Mouse (Mus musculus) megakaryocyte, adult 5-6 weeks (primary cell): ENCODE measurements around the gene Sephs1. TPM values are rescaled to one million over a fixed set of nuclear protein-coding genes. Genes with fewer than 3 reads are reported as not detected.
"Not testable (repeated sequence)": the region's sequence is repeated elsewhere in the genome, so short reads cannot be mapped to it uniquely, and the experiment has no call there.

ENCODE experiments used
- ATAC-seq: 2 replicates; pipeline ENCODE4 v1.8.0; 2016; ENCODE audit warnings: mild to moderate bottlenecking, inconsistent platforms; ENCODE audit not compliant: poor library complexity, severe bottlenecking
- total RNA-seq, 2 experiments: library from RNA; stranded (forward) in 1 of 2; stranded (reverse) in 1 of 2; fragments of 153-499, 151-499 nt in 1 of 2; fragments of 221-1000, 200-1000 nt in 1 of 2; gene quantifications; 2 replicates each; pipeline versions ENCODE4 v1.2.3 to v1.2.4; 2015 to 2017

Sephs1 gene
- total RNA-seq, 2 experiments from 2014 or later = 25.3 to 31.8 TPM

DNA sequence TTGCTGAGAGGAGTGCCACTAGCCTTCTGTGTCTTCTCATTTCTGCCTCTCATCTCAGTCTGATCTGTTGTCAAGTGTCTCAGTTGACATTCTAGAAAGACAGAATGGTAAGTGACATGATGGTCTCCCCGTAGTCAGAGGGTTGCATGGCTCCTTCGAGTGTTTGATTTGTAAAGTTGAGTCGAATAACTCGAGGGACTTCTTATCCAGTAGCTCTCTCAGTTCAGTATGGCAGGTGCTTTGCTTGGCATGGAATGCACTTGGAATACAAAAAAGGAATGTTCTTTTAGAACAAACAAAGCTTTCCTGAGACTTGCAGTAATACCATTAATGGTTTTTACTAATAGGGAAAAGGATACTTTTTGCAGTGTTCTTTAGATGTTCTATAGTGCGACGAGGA, 25.8 kb downstream of the Sephs1 start:
- ATAC-seq = no peak

DNA sequence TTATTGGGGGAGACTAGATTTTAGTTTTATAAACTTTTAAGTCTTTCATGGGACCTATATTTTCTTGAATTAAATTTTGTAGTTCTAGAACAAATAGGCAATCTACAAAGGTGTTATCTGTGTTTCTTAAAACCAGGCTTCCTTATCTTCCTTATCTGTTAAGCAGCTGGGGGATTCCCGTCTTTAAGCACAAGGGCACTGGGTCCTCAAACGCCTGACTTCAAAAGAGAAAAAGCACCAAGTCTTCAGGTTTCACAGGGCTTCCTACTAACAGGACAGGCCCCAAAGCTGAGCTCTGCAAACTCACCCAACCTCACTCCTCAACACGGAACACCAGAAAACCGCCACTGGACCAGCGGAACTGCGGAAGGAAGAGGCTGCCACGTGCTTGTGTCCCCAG, 26.6 kb downstream of the Sephs1 start:
- no peak for ATAC-seq

DNA sequence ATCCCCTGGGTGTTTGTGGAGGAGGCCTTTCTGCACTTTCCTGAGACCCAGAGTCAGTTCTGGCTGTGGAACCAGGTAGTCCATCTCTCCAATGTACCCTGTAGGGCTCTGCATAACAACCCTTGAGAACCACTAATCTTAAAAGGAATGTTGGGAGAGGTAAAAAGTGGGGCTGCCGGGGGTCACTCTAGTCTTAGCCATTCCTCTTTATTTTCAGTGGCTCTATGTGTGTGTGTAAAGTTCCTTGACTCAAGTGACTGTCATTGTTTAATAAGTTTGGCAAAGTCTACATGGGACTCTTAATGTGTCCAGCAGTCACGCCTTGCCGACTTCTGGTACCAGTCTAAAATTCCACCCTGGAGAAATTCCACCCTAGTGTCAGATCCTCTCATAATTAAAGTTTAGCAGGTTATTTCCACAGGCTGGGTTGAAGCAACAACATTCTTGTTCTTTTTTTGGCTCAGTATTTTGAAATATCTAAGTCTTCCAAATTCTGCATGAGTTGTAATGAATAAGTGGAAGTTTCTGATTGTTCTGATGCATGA, 27.5 kb downstream of the Sephs1 start:
- ATAC-seq = no peak

DNA sequence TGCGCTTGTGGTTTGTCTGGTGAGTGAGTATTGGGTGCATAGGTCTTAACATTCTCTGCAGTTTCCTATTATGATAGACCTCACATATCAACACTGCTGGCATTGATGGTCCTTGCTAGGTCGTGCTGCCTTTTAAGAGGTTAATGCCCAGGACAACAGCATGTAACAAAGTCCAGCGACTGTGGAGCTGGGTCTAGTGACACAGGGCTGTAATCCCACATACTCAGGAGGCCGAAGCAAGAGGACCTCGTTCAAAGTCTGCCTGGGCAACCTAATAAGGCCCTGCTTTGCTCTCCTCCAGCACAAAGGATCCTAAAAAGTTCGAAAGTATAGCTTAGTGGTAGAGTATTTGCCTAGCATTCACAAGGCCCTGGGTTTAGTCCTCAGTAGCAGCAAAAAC, 28.5 kb downstream of the Sephs1 start:
- ATAC-seq = no peak

DNA sequence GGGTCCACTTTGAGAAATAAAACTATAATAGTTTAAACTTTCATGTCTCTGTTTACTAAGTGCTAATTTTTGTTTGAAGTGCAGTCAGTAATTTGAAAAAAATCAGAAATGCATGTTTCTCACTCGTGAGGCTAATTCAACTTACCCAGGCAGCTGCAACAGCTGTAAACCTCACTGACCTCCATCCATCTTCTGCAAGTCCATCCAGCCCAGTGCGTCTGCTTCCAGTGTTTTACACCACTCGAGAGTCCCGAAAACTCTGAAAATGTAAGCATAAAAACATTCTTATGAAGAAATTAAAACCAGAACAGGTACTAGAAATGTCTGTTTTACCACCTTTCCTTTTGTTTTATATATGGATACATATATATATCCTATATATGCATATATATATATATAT, 29.2 kb downstream of the Sephs1 start:
- no peak for ATAC-seq

DNA sequence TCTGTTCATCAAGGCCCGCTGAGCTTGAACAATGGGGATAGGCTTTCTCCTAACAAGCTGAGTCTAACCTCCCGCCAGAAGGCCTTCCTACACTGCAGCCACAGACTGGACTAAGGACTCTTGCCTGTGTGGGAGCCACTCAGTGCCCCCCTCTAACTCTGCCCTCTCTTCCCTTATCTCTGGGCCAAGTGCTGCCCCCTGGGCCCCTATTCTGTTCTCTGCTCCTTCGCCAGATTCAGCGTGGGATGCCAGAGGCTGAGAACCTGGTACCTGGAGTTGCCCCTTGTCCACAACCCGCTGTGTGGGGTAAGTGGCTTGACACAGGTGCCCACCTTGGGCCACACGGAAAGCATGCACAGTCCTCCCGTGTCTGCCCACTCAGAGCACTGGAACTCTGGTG, 32.6 kb downstream of the Sephs1 start:
- ATAC-seq = no peak

DNA sequence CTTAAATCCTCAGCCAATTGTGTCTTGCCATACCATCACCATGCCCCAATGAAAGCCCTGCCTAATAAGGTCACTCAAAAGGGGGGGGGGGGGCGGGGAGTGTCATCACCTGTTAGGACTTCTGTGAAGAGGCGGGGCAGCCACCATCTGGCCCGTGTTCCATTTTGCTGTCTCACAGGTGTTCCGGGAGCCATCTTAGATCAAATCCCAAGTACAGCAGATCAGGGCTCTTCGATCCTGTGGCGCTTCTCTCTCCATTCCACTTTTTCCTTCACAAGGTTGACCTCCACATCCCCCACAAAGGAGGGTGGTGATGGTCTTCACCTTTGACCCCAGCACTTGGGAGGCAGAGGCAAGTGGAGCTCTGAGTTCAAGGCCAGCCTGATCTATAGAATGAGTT, 34.7 kb downstream of the Sephs1 start:
- ATAC-seq = no peak

DNA sequence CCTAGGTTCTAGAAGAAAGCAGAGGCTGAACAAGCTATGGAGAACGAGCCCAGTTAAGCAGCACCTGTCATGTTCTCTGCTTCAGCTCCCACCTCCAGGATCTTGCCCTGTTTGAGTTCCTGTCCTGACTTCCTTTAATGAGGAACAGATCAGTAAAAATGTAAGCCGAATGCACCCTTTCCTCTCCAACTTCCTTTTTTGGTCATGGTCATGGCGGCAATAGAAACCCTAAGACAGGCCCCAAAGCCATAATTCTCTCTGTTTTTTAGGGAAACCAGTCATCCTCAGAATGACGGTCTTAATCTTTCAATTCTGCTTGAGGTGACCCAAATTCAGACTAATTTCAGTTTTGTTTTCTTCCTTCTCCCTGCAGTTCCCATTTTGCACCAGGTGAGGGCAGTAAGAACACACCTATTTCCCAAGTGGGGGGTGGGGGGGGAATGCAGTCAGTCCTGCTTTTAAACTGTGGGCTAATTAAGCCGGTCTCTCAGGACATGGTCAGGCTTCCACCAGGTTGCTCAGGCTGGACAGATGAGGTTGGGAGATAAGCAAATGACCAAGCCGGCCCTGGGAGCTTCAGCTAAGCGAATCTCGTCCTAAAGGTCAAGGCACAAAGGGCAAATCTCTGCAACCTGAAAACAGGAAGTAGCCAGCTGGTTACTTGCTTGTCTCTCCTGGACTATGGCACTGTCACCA, 36.1 kb downstream of the Sephs1 start:
- peak; percentile 64 for ATAC-seq

DNA sequence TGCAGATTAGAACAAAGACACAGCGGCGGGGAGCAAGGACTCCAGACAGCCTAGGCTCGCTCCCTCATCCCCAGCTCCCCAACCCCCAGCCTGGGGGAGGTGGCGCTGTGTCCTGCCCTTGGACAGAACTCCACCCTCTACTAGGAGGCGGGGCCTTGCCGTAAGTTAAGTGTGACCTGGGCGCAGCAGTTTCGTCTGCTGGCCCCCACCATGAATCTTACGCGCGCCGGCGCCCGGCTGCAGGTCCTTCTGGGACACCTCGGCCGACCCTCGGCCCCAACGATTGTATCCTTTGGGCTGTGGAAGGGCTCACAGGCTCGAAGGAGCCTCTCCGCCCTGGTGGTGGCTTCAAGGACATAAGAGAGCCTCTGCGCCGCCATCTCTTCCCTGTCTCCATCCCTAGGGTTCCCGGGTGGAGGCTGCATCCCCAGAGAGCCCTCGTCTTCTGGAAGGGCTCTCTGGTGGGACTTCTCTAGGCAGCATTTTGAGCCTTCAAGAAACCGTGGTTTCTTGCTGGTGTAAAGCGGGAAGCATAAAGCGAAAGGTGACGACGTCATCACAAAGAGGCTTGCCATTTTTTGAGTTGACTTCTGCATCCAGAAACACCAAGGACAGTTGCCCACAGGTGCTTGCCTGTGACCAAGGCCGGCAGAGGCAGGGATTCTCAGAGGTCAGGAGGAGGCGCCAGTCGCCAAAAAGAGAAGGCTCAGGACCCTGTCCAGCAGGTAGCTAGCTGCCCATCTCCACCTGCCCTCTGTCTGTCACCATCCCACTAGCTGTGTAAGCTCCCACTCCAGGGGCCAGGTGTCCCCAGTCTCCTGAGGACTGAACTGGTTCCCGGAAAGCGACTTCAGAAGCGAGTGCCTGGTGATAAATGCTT, 37.7 kb downstream of the Sephs1 start, which contains the start of gene Phyh:
Gene Phyh, plus strand, starts transcription at position 160 of the 880 bp plus-strand sequence.
- peak; percentile 86 for ATAC-seq

DNA sequence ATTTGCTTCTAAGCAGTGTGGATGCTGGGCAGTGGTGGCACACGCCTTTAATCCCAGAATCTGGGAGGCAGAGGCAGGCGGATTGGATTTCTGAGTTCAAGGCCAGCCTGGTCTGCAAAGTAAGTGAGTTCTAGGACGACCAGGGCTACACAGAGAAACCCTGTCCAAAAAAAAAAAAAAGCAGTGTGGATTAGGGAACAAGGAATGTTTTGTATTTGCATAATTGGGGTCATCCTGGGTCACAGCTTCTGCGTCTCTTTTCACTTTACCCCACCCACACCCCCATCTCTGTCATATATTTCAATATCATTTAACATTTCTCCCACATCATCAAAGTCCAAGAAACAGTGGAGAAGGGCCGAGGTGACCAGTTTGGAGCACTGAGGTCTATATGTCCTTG, 39.7 kb downstream of the Sephs1 start:
- ATAC-seq = no peak

DNA sequence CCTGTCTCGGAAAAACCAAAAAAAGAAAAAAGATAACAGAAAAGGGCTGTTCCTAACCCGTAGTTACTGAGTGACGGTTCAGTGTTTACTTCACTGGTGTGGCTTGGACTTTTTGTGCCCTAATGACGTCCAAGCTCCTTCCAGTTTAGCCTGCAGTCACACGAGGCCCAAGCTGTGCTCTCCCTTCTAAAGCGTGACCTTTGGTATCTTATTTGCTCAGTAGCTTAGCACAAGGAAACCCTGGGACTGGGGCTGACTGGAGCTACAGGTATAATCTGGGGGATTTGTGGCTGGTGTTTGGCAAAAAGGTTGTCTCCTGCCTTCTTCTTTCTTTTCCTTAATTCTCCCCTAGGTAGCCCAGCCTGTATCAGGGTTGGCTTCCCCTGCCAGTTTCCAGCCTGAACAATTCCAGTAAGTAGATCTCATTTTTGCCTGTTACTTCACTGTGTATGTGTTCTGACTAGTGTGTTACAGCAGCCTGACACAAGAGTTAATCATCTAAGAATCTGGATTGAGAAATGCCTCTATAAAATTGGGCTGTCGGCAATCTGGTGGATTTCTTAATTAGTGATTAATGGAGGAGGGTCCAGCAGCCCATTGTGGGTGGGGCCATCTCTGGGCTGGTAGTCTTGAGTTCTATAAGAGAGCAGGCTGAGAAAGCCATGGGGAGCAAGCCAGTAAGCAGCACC, 41.3 kb downstream of the Sephs1 start:
- no peak for ATAC-seq

DNA sequence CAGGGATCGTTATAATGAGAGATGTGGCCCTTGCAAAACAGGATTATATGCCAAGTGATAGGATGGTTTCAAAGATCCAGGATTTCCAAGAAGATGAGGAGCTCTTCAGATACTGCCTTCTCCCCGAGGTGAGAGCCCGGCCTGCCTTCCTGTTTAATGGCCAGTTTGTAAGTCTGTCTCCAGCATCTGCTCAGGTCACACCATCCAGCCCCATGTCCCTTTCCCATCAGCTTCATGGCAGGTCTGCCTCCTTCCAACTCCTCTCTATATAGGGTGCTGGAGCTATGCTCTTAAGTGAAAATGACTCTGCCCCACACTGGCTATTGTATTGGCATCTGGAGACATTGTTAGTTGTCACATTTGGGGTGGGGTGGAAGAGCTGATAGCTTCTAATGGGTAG, 46.0 kb downstream of the Sephs1 start:
- ATAC-seq = no peak

DNA sequence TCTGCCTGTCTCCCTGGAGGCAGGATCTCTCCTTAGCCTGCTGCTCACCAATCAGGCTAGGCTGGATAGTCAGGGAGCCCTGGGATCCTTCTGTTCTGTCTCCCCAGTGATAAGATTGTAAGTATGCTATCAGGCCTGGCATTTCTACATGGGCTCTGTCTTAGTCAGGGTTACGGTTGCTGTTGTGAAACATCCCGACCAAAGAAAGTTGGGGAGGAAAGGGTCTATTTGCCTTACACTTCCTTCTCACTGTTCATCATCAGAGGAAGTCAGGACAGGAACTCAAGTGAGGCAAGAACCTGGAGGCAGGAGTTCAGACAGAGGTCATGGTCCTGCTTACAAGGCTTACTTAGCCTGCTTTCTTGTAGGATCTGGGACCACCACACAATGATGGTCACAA, 47.9 kb downstream of the Sephs1 start:
- peak; percentile 93 for ATAC-seq

DNA sequence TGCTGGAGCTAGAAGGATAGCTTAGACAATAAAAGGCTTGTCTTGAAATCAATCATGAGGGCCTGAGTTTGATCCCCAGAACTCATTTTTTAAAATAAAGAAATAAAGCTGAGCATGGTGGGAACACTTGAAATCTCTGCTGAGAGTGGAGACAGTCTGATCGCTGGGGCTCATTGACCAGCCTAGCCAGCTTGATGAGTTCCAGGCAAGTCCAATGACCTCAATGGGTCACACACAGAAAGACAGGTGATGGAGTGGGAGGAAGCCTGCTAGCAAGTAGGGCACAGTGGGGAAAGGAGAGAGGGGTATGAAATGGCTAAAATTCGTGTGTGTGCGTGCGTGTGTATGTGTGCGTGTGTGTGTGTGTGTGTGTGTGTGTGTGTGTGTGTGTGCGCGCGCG, 53.2 kb downstream of the Sephs1 start:
- no peak for ATAC-seq

DNA sequence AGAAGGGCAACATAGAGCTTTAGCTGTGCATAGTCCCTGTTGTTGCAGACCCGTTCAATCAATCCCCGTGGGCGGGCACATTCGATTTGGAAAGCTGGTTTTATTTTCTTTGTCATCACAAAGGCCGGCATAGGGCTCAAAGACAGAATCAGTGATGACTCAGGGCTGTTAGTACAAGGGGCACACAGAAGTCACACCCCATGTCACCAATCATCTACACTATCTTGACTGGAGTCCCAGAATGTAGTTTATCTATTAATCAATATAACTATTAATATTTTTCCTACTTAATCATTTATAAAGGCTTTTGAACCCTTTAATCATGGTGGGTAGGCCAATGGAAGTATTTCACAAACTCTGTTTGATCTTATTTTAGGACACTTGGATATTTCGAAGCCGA, 56.6 kb downstream of the Sephs1 start:
- no peak for ATAC-seq

DNA sequence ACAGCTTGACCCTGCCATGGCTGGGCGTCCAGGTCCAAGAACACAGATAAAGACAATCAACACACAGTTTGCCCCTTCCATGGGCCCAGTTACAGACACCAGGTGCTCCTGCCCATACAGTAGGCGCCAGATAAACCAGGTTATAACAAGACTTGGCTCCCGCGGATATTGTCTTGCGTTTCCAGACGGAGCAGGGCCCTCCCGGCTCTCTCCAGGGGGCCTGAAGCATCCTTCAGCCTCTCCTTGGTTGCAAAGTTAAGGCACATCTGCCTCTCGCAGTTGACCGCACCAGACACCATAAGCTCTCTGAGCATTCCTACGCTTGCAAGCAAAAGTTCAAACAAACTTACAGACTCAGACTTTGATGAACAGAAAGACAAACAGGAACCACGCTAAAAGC, 59.5 kb downstream of the Sephs1 start:
- no peak for ATAC-seq

DNA sequence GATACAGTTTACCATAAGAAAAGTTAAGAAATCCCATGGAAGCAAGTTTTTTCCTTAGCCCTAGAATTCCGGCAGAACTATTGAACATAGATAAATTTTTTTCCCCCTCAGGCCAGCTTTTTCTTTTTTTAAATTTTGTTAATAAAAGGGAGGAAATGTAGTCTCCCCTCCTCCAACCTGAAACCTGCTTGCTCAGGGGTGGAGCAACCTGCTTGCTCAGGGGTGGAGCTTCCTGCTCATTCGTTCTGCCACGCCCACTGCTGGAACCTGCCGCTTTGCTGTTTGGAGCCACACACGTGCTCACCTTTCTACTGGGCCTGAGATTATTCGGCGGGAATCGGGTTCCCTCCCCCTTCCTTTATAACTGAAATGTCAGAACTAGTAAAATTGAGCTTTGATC, 68.3 kb downstream of the Sephs1 start:
- ATAC-seq = not testable (repeated sequence)

DNA sequence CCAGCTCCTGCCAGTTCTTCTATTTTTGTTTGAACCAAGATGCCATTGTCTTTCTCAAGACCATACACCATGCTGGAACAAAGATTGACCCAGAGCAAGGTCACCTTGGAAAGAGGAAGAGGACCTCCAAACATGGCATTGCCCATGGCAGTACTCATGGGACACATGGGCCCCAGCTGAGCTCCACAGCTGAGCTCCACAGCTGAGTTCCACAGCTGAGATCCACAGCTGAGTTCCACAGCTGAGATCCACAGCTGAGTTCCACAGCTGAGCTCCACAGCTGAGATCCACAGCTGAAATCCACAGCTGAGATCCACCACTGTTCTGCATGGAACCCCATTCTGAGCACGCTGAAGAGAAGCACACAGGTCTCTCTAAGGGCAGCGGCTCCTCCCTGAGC, 69.6 kb downstream of the Sephs1 start:
- ATAC-seq = no peak

DNA sequence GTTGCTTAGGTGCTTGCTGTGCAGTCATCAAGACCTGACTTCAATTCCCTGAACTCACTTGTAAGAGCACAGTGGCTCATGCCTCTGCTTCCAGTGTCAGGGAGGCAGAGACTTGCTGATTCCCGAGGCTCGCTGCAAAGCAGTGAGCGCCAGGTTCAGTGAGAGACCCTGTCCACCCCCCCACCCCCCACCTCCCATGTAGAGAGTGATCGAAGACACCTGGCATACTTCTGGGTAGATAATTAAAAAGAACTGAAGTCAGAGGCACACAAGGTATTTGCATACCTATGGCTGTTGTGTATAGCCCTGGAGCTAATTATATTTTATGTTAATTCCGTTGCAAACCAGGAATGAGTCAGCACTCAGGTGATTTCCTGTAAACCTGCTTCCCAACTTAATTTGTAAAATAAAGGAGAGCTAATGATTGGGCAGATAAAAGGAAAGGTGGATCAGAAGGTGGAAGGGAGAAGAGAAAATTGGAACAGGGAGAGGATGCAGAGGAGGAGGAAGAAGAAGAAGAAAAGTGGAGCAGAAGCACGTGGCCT, 72.9 kb downstream of the Sephs1 start:
- no peak for ATAC-seq

DNA sequence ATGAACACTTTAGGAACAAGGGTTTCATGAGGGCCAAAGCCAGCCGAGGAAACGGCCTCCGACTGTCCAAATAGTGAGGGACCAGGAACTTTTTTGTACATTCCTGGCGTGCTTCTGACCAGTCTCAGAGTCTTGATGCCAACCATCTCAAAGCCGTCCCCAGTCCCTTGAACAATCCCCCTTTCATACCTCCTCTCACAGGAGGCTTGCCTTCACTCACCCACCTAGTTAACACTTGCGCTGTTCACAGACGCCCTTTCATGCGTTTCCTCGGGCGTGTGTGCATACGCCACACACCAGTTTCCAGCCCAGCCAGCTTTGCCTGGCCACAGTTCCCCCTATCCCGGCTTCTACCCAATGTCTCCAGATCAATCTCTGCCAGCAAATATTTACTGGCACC, 76.7 kb downstream of the Sephs1 start:
- ATAC-seq = no peak
